Mouse (Mus musculus) myocyte (in vitro differentiated cells): Measurements from ENCODE around the gene Olfr64.

Experiments
- MYOG ChIP-seq, 3 experiments: IDR thresholded peaks; one replicate each; pipeline ENCODE4 v1.6.1; 2011; ENCODE audit warnings: control low read depth in 2 of 3, low read depth in 2 of 3, mild to moderate bottlenecking in 2 of 3; ENCODE audit not compliant: insufficient read length in 2 of 3, control insufficient read depth in 1 of 3, insufficient read depth in 1 of 3
- POLR2A ChIP-seq: IDR thresholded peaks from one replicate; pipeline ENCODE4 v1.6.1; 2011; ENCODE audit warnings: low read depth, mild to moderate bottlenecking, control low read depth, moderate library complexity; ENCODE audit not compliant: insufficient read length
- SRF ChIP-seq: IDR thresholded peaks from one replicate; pipeline ENCODE4 v1.6.1; 2011; ENCODE audit warnings: low read depth; ENCODE audit not compliant: control insufficient read depth, insufficient read length
- TCF3 ChIP-seq: IDR thresholded peaks from one replicate; pipeline ENCODE4 v1.6.1; 2011; ENCODE audit warnings: low read depth, control low read depth; ENCODE audit not compliant: insufficient read length

DNA sequence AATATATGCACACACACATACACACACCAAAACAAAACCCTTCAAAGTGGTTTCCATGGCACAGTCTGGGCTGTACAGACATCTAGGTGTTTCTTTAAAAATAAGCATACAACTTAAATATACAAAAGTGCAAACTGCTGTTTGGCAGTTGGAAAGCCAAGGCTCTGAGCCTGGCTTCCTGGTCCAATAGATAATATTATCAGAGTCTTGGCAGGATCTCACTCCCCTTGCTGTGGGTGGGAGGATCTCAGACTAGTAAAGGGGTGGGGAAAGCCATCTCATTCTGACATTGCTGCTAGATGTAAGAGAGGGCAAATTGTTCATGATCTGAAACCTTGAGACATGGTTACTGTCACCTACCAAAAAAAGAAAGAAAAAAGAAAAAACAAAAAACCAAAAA, 23.6 kb downstream of the Olfr64 start:
- no peak for TF ChIP-seq TCF3
- no peak for TF ChIP-seq MYOG (IDR thresholded peaks at IDR 0.05; ENCODE audit: control insufficient read depth in 1 of 3, insufficient read depth in 1 of 3, insufficient read length in 2 of 3, low read depth in 2 of 3)
- TF ChIP-seq POLR2A = no peak
- TF ChIP-seq SRF = no peak
